Mouse (Mus musculus) inflammation-experienced regulatory T-cells, adult 16 weeks (primary cell): Measurements from ENCODE around the gene Gm21244. TPM values are rescaled to one million over a fixed set of nuclear protein-coding genes. Genes with fewer than 3 reads are reported as not detected.

ENCODE experiments used
- polyA plus RNA-seq: library from polyadenylated mRNA; unstranded; fragments of 100-300 nt; shearing (Covaris generic); gene quantifications from one replicate; pipeline ENCODE4 v1.2.1, GENCODE M21; 2017

The Gm21244 gene
- not detected for polyA plus RNA-seq

DNA sequence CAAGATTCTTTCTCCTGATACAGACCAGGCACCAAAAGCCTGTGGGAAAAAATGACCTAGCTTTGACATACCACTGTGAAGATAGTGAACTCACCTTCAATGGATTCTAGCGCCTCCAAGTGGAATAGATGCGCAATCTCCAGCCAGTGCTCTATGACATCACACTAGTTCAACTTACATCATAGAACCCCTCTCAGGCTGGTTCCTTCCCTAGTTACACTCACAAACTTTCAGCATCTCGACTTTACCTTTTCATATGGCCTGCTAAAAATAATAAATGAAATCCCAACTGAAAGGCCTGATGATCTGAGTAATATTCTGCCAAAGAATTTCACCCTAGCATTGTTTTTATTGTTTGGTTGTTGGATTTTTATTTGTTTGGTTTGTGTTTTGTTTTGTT, at the start of gene Gm21244:
TSS of gene Gm21244 (minus strand) at position 101 of the 400 bp plus-strand sequence.

Other genes starting within 250 kb of the Gm21244 start
- gene Gm28998, start 84.5 kb upstream of the Gm21244 start, polyA plus RNA-seq = not detected
- not detected for gene Gm21788, start 235.7 kb upstream of the Gm21244 start, polyA plus RNA-seq